Mouse (Mus musculus): Measurements from ENCODE around the gene Pzp.

Gene Pzp

DNA sequence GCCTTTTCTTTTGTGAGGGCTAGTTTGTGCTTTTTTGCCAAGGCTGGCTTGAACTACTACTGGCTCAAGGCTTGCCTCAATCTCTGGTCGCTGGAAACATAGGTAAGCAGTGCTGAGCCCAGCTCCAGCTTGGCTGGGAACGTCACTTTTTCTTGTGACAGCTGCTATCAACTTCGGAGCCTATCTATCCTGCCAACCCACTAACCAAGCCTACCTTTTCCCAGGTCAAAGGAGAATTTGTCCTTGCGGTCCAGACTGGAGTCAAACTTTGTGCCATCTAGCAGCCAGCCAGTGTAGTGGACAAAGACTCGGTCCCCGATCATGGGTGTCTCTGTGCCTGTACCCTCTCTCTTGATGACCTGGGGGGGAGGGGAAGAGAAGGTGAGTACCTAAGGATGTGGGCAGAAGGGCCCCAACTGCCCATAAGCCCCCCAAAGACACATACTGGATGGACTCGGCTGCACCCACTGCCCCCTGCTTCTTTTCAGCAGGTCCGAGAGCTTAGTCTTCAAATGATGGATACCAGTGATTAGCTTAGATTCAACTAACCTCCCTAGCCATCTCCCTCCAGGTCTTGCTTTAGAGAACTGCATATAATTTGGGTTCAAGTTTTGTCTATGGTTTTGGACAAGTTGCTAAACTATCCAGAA is 90.0 kb downstream of the Pzp start:
- DNase-seq (ENCODE audit: low spot score in 2 of 2), result no peak

DNA sequence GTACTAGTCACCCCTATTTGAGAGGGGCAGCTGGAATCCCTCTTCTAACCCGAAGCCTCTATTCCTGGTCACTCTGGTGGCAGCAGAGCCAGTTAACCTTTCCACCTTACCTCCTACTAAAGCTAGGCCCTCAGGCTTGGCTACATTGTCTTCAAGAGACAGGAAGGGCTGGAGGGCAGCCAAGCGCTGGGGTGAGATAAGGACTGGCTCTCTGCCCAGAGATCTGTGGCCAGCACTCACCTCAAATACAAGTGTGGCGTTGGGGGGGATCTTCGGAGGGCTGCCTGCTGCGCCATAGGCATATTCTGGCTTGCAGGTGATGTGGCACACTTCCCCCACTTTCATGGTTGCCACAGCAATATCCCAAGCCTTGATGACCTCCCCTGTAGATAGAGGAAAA is 91.0 kb downstream of the Pzp start:
- peak; percentile 69 to 78 for DNase-seq (ENCODE audit: low spot score in 2 of 2)
